In the genomic region with DNA sequence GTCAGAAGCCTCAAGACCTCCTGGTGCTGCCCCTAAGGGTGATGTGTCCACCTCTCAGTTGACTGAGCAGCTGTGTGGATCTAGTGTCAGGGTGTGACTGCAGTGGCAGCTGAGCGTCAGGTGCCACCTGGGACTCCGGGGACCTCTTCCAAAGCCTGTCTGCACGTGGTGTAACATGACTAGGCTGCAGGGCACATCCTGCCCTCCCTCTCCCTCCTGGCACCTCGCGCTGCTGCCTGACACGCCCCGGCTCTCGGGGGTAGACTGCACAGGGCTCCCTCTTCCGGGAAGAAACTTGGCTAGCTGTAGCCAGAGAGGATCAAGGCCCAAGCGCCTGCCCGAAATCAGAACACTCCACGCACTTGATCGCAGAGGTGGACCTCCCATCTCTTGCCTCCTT, we compare ENCODE assay signal across 9 mouse cellular contexts.
DNase-seq lines count a peak whose midpoint lies in the region; ATAC-seq lines count a peak whose summit lies in the region.
"Had no signal": no experiment of that assay in that cellular context is flagged by ENCODE, and none has a peak within 500 bp of the region (broad histone marks: within the 10 kb centered on the region; RNA-seq: fewer than 3 reads in every experiment).

No protein-coding gene starts in this region.

- no peaks in the 10 kb centered on the region for H3K9me3 ChIP-seq in midbrain, embryonic 15.5 days
- no peaks in the 10 kb centered on the region for H3K9me3 ChIP-seq in hindbrain, embryonic 13.5 days

- no peak for ATAC-seq in midbrain, embryonic 15.5 days (replicated peaks)
- no peak for ATAC-seq in hindbrain, embryonic 13.5 days (ENCODE audit: low FRiP score)

- H3K36me3 ChIP-seq in midbrain, embryonic 15.5 days (replicated peaks) = no peaks in the 10 kb centered on the region
- H3K36me3 ChIP-seq in hindbrain, embryonic 13.5 days = no peaks in the 10 kb centered on the region

- no peak overlapping the region for H3K4me3 ChIP-seq in midbrain, embryonic 15.5 days
- H3K4me3 ChIP-seq in hindbrain, embryonic 13.5 days = no peak overlapping the region

- no peak overlapping the region for H3K4me2 ChIP-seq in midbrain, embryonic 15.5 days
- H3K4me2 ChIP-seq in hindbrain, embryonic 13.5 days = no peak overlapping the region
- H3K4me2 ChIP-seq: lung, embryonic 14.5 days had no signal

- intact Hi-C loops in heart, postnatal 25 days (cut with DNase I) = loop anchor here (5.0 kb wide), 1 partner anchor 71 kb away; no protein-coding TSS in a partner anchor

- H3K4me1 ChIP-seq in midbrain, embryonic 15.5 days = peaks cover 15% of the 10 kb centered on the region
- peaks cover 16% of the 10 kb centered on the region for H3K4me1 ChIP-seq in hindbrain, embryonic 13.5 days (replicated peaks)

- peak; percentile 78 for DNase-seq in adrenal gland, postnatal 14 days
- no peak for DNase-seq in adrenal gland, adult 8-10 months
- DNase-seq in cerebellum, adult 9-10 months = peak; percentile 54
- peak; percentile 45 for DNase-seq in heart, postnatal 25 days (ENCODE audit: low spot score)
- DNase-seq in lung, postnatal 14 days = peak; percentile 36
- DNase-seq in thymus, postnatal 14 days = peak; percentile 89
- DNase-seq: lung, embryonic 14.5 days had no signal

- WGBS in midbrain, embryonic 15.5 days = 72% methylated on average over 13 of the region's 13 CpGs
- WGBS in hindbrain, embryonic 13.5 days = 72% methylated on average over 13 of the region's 13 CpGs

- no peak overlapping the region for H3K27ac ChIP-seq in midbrain, embryonic 15.5 days
- no peak overlapping the region for H3K27ac ChIP-seq in hindbrain, embryonic 13.5 days

- no peaks in the 10 kb centered on the region for H3K27me3 ChIP-seq in midbrain, embryonic 15.5 days (replicated peaks)
- no peaks in the 10 kb centered on the region for H3K27me3 ChIP-seq in hindbrain, embryonic 13.5 days

- H3K9ac ChIP-seq in midbrain, embryonic 15.5 days = no peak overlapping the region
- H3K9ac ChIP-seq in hindbrain, embryonic 13.5 days = no peak overlapping the region
- H3K9ac ChIP-seq: lung, embryonic 14.5 days had no signal
